Mouse (Mus musculus) neural tube, embryonic 11.5 days (tissue): ENCODE measurements around the gene Topors. TPM values are rescaled to one million over a fixed set of nuclear protein-coding genes. Genes with fewer than 3 reads are reported as not detected.
A peak's percentile ranks its signal among the peaks of the same experiment; 100 is the strongest.

ENCODE experiments used
- ATAC-seq: fragments of 200-750 bp; cut with Nextera tagmentation; 2 replicates; pipeline ENCODE4 v1.8.0; 2017; ENCODE audit warnings: moderate number of reproducible peaks, mild to moderate bottlenecking, moderate TSS enrichment, moderate library complexity; ENCODE audit not compliant: insufficient read depth, low FRiP score, low TSS enrichment
- DNase-seq: peaks from one replicate; pipeline ENCODE4 v3.0.0-alpha.2; 2015; ENCODE audit warnings: low spot score
- H3K27ac ChIP-seq: fragments of 300-500 bp; sonication (generic); 2 replicates; pipeline ENCODE4 v1.5.1; 2014; ENCODE audit warnings: low read depth, mild to moderate bottlenecking, low read length
- H3K27me3 ChIP-seq: fragments of 300-500 bp; sonication (generic); 2 replicates; pipeline ENCODE4 v1.6.1; 2014; ENCODE audit warnings: mild to moderate bottlenecking, low read length, mixed read lengths; ENCODE audit not compliant: control insufficient read depth, insufficient read depth
- H3K36me3 ChIP-seq: fragments of 300-500 bp; sonication (generic); 2 replicates; pipeline ENCODE4 v1.6.1; 2014; ENCODE audit warnings: mild to moderate bottlenecking, low read length, moderate library complexity, mixed read lengths; ENCODE audit not compliant: control insufficient read depth, insufficient read depth
- H3K4me1 ChIP-seq: fragments of 300-500 bp; sonication (generic); 2 replicates; pipeline ENCODE4 v1.6.1; 2014; ENCODE audit warnings: low read length, mixed read lengths; ENCODE audit not compliant: control insufficient read depth, insufficient read depth
- H3K4me2 ChIP-seq: fragments of 300-500 bp; sonication (generic); 2 replicates; pipeline ENCODE4 v1.6.1; 2014; ENCODE audit warnings: low read depth, mild to moderate bottlenecking, moderate library complexity
- H3K4me3 ChIP-seq: fragments of 300-500 bp; sonication (generic); 2 replicates; pipeline ENCODE4 v1.5.1; 2014; ENCODE audit warnings: low read depth, low read length
- H3K9ac ChIP-seq: fragments of 300-500 bp; sonication (generic); 2 replicates; pipeline ENCODE4 v1.6.1; 2014; ENCODE audit warnings: mild to moderate bottlenecking, low read length
- H3K9me3 ChIP-seq: fragments of 300-500 bp; sonication (generic); 2 replicates; pipeline ENCODE4 v1.6.1; 2016; ENCODE audit warnings: low read length; ENCODE audit not compliant: control insufficient read depth
- WGBS: fragments of 180-500 bp; shearing (Covaris S2); extraction: QIAGEN DNeasy Blood & Tissue Kit; methylation state at CpG from one replicate; pipeline ENCODE4 v1.1.7; 2014; 5-methylcytosine and 5-hydroxymethylcytosine counted together
- polyA plus RNA-seq: library from polyadenylated mRNA; unstranded; fragments of >200 nt; fragmentation: Nextera tagmentation; extraction: Ambion mirVana; gene quantifications from 2 replicates; pipeline ENCODE4 v1.2.1, GENCODE M21; 2014

The Topors gene
- polyA plus RNA-seq, 1 experiment from 2014 or later: 49.0 TPM

DNA sequence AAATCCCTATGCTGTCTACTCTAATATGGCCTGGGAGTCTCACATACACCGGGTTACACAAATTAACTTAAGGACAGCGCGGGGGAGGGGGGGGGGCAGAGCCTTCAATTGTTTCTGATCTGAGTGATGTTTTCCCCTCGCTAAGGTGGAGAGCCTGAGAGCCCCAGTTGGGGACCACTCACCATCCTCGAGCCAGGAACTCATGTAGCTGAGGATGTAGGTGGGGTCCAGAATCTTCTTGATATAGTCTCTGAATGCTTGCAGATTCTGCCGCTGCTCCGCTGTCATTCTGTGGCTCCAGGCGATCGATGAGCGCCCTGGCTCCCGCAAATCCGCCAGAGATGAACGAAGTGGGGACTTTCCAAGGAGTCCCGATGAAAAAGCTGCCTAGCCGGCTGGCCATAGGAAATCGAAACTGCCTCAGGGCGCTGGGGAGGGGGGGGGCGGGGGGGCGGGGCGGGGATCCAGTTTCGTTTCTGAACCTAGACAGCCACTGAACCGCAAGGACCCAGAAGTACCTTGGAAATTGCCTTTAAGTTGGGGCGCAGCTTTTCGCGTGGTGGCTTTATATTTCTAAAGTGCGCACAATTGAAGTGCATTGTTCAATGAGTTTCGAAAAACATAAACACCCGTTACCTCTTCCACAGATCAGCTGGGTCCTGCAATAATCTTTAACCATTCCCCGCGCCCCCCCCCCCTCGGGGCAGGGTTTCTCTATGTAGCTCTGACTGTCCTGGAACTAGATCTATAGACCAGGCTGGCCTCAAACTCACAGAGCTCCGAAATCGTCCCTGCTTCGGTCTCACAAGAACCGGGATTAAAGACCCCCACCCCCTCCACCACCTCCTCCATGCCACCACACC lies 30.0 kb downstream of the Topors start, which contains the start of gene Ddx58:
Ddx58 (minus strand) TSS at position 420 of the 863 bp plus-strand sequence.
- no peaks in the 10 kb centered on the region for H3K27me3 ChIP-seq
- no peak within 1 kb of the TSS for H3K27ac ChIP-seq
- ATAC-seq: peak; percentile 48
- H3K9ac ChIP-seq: peak within 1 kb of the TSS; percentile 50
- H3K4me1 ChIP-seq: 0 out of 2 replicates have a peak, but pooled peaks cover 3% of the 10 kb centered on the region
- 3% methylated on average over 34 of the region's 35 CpGs for WGBS
- DNase-seq: peak; percentile 46
- no peaks in the 10 kb centered on the region for H3K9me3 ChIP-seq
- peak within 1 kb of the TSS; percentile 78 for H3K4me2 ChIP-seq
- H3K4me3 ChIP-seq: peak within 1 kb of the TSS; percentile 48
- H3K36me3 ChIP-seq: no peaks in the 10 kb centered on the region

DNA sequence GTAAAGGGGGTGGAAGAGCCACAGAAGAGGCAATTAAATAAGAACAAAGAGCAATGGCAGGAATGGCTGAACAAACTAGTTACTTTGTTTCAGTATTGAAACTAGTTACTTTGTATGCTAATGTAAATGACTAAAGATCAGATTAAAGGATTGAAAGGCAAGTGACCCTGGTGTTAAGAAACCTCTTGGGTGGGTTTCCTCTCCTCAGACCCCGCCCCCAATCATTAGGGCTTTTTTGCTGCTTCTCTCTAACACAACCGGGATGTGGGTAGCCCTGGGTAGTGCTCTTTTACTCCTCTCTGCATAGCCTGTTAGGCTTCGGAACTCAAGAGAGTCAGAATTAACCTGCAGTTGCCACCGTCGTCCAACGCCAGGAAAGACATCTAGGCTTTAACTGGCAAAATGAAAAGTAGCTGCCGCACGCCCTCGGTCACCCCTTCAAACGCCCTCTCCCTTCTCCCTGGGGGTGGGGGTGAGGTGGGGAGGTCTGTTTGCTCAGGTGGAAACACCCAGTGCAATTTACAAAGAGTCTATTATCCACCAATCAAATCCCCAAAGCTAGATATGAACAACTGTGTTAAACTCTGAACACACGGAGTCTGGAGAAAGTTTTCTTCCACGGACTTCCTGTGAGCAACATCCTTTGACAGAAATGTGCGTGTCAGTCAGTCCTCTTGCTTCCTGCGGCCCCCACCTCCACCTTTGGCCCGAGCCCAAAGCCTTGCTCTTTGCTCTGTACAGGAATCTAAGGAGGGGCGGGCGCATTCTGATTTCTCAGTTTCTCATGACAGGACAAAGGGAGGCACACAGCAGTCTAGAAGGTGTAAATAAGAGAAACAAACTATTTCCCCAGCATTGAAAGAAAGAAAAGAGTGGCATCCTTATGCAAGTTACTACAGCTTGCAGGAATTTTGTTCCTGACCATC lies 30.9 kb downstream of the Topors start:
- WGBS: 5% methylated on average over 17 of the region's 17 CpGs
- 0 out of 2 replicates have a peak, but pooled peaks cover 3% of the 10 kb centered on the region for H3K4me1 ChIP-seq
- H3K9me3 ChIP-seq: no peaks in the 10 kb centered on the region
- H3K4me2 ChIP-seq: peak overlapping the region; percentile 78
- ATAC-seq (0 out of 2 replicates have a peak, but pooled peaks have one; percentile 38), DNase-seq (peak; percentile 17)
- H3K4me3 ChIP-seq: peak overlapping the region; percentile 48
- no peaks in the 10 kb centered on the region for H3K27me3 ChIP-seq
- H3K36me3 ChIP-seq: no peaks in the 10 kb centered on the region
- H3K9ac ChIP-seq: peak overlapping the region; percentile 50
- H3K27ac ChIP-seq: no peak overlapping the region

DNA sequence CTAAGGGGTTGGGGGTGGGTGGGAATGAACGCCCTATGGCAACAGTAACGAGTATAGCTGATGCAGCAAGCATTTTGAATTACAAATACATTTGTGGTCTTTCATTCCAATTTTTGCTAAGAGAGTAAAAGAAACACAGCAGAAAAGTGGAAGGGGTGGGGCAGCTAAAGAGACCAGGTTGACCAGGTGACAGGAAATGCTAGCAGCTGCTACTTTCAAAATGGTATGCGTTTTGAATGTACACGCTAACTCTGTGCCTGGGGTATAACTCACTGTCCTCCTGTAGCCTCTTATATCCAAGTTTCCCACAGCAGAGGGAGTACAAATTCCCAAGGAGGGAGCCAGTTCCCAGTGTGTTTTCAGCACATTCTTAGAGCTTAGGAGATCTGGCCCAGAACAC lies 32.8 kb downstream of the Topors start:
- 95% methylated on average over 4 of the region's 4 CpGs for WGBS
- H3K4me3 ChIP-seq: no peak overlapping the region
- no peak overlapping the region for H3K9ac ChIP-seq
- H3K36me3 ChIP-seq: no peaks in the 10 kb centered on the region
- H3K9me3 ChIP-seq: no peaks in the 10 kb centered on the region
- H3K4me2 ChIP-seq: no peak overlapping the region
- DNase-seq: no peak
- 0 out of 2 replicates have a peak, but pooled peaks cover 3% of the 10 kb centered on the region for H3K4me1 ChIP-seq
- no peaks in the 10 kb centered on the region for H3K27me3 ChIP-seq
- ATAC-seq: no peak
- H3K27ac ChIP-seq: no peak overlapping the region

DNA sequence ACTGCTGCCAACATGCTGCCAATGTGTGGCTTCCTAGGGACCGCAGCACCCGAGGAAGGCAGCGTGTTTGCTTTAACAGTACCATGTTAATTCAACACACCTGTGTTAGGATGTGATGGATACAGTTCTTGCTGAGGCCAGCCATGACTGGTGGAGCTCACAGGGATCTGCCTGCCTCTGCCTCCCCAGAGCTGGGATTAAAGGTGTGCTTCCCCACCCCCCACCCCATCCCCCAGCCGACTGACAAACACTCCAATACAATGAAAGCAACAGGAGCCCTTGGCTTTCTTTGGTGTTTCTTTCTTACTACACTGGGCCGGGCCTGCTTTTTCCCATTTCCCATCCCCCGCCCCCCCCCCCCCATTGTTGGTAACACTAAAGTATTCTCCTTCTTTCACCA lies 35.4 kb downstream of the Topors start:
- Histone ChIP-seq H3K36me3 (no peaks in the 10 kb centered on the region), H3K27ac (no peak overlapping the region), H3K9me3 (no peaks in the 10 kb centered on the region), H3K27me3 (no peaks in the 10 kb centered on the region), H3K4me3 (no peak overlapping the region), H3K4me2 (no peak overlapping the region), H3K9ac (no peak overlapping the region), H3K4me1 (0 out of 2 replicates have a peak, but pooled peaks cover 3% of the 10 kb centered on the region)
- no peak for ATAC-seq
- no peak for DNase-seq
- 78% methylated on average over 6 of the region's 6 CpGs for WGBS

DNA sequence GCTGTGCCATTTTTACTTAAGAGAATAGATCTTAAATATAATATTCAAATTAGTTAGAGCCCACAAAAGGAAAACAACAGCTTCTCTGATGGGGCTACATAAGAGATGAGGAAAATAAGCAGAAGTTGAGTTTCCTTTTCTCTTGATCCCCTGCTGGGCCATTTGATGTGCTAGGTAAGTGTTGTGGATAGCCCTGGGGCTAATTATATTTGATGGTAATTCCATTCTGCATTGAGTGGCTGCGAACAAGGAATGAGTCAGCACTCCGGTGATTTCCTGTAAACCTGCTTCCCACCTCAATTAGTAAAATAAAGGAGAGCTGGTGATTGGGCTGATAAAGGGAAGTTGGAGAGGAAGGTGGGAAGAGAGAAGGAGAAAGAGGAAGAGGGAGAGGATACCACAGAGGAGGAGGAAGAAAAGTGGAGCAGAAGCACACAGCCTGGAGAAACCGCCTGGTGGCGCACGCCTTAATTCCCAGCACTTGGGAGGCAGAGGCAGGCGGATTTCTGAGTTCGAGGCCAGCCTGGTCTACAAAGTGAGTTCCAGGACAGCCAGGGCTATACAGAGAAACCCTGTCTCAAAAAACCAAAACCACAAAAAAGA lies 36.5 kb downstream of the Topors start:
- DNase-seq (no peak), ATAC-seq (no peak)
- WGBS: 95% methylated on average over 7 of the region's 7 CpGs
- no peaks in the 10 kb centered on the region for H3K36me3 ChIP-seq
- no peaks in the 10 kb centered on the region for H3K9me3 ChIP-seq
- H3K4me3 ChIP-seq: no peak overlapping the region
- no peak overlapping the region for H3K9ac ChIP-seq
- H3K4me1 ChIP-seq: no peaks in the 10 kb centered on the region
- H3K27me3 ChIP-seq: no peaks in the 10 kb centered on the region
- H3K4me2 ChIP-seq: no peak overlapping the region
- H3K27ac ChIP-seq: no peak overlapping the region

DNA sequence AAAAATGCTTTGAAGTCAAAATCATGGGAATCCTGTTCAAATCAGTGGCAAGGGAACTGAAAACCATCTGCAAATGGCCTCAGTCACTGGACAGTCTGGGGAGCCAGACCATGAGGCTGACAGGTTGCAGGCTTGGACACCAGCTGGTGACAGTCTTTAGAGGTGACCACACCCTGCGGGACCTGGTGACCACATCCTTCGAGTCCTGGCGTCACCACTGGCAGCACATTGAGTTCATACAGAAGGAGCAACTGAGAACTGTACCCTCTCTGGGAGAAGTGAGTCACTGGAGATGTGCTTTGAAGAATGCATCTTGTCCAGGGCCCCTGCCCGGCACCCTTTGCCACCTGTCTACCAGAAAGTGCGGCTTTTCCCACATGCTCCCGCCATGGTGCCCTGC lies 39.9 kb downstream of the Topors start:
- H3K9ac ChIP-seq: no peak overlapping the region
- no peaks in the 10 kb centered on the region for H3K36me3 ChIP-seq
- no peak overlapping the region for H3K27ac ChIP-seq
- H3K27me3 ChIP-seq: no peaks in the 10 kb centered on the region
- no peak for DNase-seq
- H3K4me1 ChIP-seq: no peaks in the 10 kb centered on the region
- WGBS: 97% methylated on average over 6 of the region's 6 CpGs
- no peak overlapping the region for H3K4me2 ChIP-seq
- H3K4me3 ChIP-seq: no peak overlapping the region
- no peak for ATAC-seq
- H3K9me3 ChIP-seq: no peaks in the 10 kb centered on the region

DNA sequence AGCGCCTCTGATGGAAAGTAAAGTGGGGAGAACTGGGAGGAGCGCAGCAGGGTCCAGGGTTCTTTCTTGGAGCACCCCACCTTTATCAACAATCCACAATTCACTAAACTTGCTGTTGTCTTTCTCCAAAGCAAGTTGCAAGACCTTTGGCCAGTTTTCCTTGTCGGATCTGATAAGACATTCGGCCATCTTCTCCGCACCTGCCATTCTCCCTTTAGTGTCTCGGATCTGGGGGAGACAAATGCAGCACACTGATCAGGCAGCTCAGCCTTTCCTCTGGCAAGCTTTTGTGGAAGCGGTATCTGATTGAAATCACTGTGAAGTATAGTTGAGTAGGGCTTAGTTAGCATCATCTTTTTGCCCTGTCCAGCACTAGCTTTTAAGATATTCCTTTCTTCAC lies 41.8 kb downstream of the Topors start:
- 89% methylated on average over 7 of the region's 7 CpGs for WGBS
- no peaks in the 10 kb centered on the region for H3K4me1 ChIP-seq
- no peaks in the 10 kb centered on the region for H3K27me3 ChIP-seq
- ATAC-seq: no peak
- no peaks in the 10 kb centered on the region for H3K36me3 ChIP-seq
- H3K27ac ChIP-seq: no peak overlapping the region
- H3K4me3 ChIP-seq: no peak overlapping the region
- no peak overlapping the region for H3K9ac ChIP-seq
- no peaks in the 10 kb centered on the region for H3K9me3 ChIP-seq
- DNase-seq: no peak
- H3K4me2 ChIP-seq: no peak overlapping the region

DNA sequence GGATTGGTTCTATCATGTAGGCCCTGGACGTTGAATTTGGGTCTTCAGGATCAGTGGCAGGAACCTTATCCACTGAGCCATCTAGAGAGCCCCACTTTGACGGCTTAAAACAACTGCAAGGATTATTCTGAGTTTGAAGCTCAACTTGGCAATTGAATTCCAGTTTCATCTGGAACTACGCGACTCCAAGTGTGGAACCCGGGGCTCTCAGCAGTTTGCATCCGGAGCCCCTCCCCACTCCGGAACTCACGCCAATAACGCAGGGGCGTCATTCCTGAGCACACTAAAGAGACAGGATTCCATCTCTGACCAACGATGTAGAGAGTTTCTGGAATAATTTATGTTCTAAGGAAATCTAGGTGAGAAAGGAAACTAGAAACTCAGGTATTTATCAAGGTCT lies 42.5 kb downstream of the Topors start:
- no peak for DNase-seq
- Histone ChIP-seq H3K9ac (no peak overlapping the region), H3K4me2 (no peak overlapping the region), H3K4me3 (no peak overlapping the region), H3K27me3 (no peaks in the 10 kb centered on the region), H3K9me3 (no peaks in the 10 kb centered on the region), H3K36me3 (no peaks in the 10 kb centered on the region), H3K27ac (no peak overlapping the region), H3K4me1 (no peaks in the 10 kb centered on the region)
- ATAC-seq: no peak
- WGBS: 88% methylated on average over 11 of the region's 11 CpGs
